Mouse (Mus musculus) hindbrain, postnatal 0 days (tissue): ENCODE measurements at regions not wholly inside any gene's neighbourhood (a gene's known extent, or its start where the extent isn't known, plus 50 kb on each side); places are given as distances from the start of the nearest gene placed in this dataset.

ENCODE experiments used
- ATAC-seq: fragments of 200-750 bp; cut with Nextera tagmentation; 2 replicates; pipeline ENCODE4 v1.8.0; 2017; ENCODE audit warnings: mild to moderate bottlenecking, moderate TSS enrichment, moderate library complexity
- DNase-seq: peaks from one replicate; pipeline ENCODE4 v3.0.0-alpha.2; 2015; ENCODE audit warnings: low spot score
- H3K27ac ChIP-seq: fragments of 300-500 bp; sonication (generic); 2 replicates; pipeline ENCODE4 v1.5.1; 2014; ENCODE audit warnings: mild to moderate bottlenecking
- H3K27me3 ChIP-seq: fragments of 300-500 bp; sonication (generic); 2 replicates; pipeline ENCODE4 v1.6.1; 2014; ENCODE audit warnings: low read length, mixed read lengths; ENCODE audit not compliant: insufficient read depth
- H3K36me3 ChIP-seq: fragments of 300-500 bp; sonication (generic); 2 replicates; pipeline ENCODE4 v1.6.1; 2014; ENCODE audit warnings: low read length, mixed read lengths; ENCODE audit not compliant: insufficient read depth
- H3K4me1 ChIP-seq: fragments of 300-500 bp; sonication (generic); 2 replicates; pipeline ENCODE4 v1.6.1; 2014; ENCODE audit warnings: antibody characterized with exemption, low read length, mixed read lengths; ENCODE audit not compliant: insufficient read depth
- H3K4me2 ChIP-seq: fragments of 300-500 bp; sonication (generic); 2 replicates; pipeline ENCODE4 v1.6.1; 2014; ENCODE audit warnings: low read depth, mild to moderate bottlenecking, low read length, moderate library complexity, mixed read lengths
- H3K4me3 ChIP-seq: fragments of 300-500 bp; sonication (generic); 2 replicates; pipeline ENCODE4 v1.5.1; 2014; ENCODE audit warnings: low read length
- H3K9ac ChIP-seq: fragments of 300-500 bp; sonication (generic); replicated peaks from 2 replicates; pipeline ENCODE4 v1.6.1; 2014; ENCODE audit warnings: mild to moderate bottlenecking, low read length, moderate library complexity, mixed read lengths
- H3K9me3 ChIP-seq: fragments of 300-500 bp; sonication (generic); 2 replicates; pipeline ENCODE4 v1.6.1; 2016; ENCODE audit warnings: low read length, mixed read lengths
- CTCF ChIP-seq: IDR thresholded peaks from 2 replicates; pipeline ENCODE4 v1.5.1; 2016; ENCODE audit warnings: antibody characterized with exemption, control low read depth, low read depth
- WGBS: fragments of 180-500 bp; shearing (Covaris S2); extraction: QIAGEN DNeasy Blood & Tissue Kit; methylation state at CpG from one replicate; pipeline ENCODE4 v1.1.7; 2014; 5-methylcytosine and 5-hydroxymethylcytosine counted together

DNA sequence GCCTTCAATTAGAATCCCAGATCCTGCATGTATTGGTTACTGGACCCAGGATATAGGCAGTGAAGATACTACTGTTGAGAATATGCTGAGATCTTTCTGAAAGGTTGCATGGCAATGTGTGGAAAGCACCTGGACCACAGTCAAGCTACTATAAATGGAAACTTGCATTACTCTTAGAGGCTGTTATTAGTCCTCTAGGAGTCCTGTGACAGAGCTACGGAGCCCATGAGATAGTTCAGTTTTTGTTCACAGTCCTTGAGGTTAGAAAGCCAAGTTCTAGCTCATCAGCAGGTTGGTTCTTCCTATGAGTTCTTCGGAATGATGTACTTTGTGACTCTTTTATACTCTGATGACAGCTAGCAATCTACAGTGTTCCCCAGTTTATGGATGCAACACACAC is 84.0 kb downstream of the Gpr65 start:
- Histone ChIP-seq H3K4me2 (no peak overlapping the region), H3K9ac (no peak overlapping the region), H3K27ac (no peak overlapping the region), H3K27me3 (no peaks in the 10 kb centered on the region), H3K4me1 (no peaks in the 10 kb centered on the region), H3K36me3 (no peaks in the 10 kb centered on the region), H3K9me3 (no peaks in the 10 kb centered on the region), H3K4me3 (no peak overlapping the region)
- no peak for DNase-seq
- ATAC-seq, result no peak
- WGBS, result 100% methylated on average over 2 of the region's 2 CpGs
- TF ChIP-seq CTCF, result no peak

DNA sequence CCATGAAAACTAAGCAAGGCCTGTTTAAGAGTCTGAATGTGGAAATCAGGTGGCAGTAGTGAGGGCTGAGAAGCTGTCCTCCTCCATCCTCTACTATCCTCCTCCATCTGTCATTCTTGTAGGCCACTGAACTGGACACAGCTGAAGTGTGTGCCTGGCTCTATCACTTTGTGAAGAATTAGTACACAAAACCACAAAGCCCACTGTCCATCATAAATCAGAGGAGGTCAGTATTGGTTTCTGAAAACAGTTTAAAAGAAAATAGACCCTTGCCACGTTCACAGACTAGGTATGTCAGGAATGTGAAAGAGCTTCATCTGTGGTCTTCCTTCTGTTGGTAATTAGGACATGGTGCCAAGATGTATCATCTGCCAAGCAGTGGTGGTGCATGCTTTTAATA is 86.1 kb downstream of the Gpr65 start:
- Histone ChIP-seq H3K36me3 (no peaks in the 10 kb centered on the region), H3K27me3 (no peaks in the 10 kb centered on the region), H3K4me2 (no peak overlapping the region), H3K27ac (no peak overlapping the region), H3K4me3 (no peak overlapping the region), H3K4me1 (no peaks in the 10 kb centered on the region), H3K9ac (no peak overlapping the region), H3K9me3 (no peaks in the 10 kb centered on the region)
- DNase-seq, result no peak
- no peak for TF ChIP-seq CTCF
- 63% methylated on average over 1 of the region's 1 CpGs for WGBS
- ATAC-seq, result no peak

DNA sequence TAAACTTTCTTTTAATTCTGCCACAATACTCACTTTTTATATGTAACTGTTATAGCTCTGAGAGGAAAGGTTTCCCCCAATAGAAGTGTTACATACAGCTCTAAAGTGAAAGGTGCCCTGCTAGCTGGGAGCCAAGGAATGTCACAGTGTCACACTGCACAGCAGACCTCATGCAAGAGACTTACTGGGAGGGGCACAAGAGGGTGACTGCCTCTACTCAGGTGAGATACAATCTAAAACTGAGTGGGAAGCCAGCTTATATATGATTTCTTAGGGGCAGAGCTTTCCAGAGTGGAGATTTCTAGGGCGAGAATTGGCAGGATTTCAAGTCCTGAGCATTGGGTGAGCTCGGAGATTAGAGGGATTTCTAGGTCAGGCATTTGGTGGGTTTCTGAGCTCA is 99.1 kb downstream of the Gpr65 start:
- no peak for DNase-seq
- no peak for TF ChIP-seq CTCF
- H3K9ac ChIP-seq, result no peak overlapping the region
- no peaks in the 10 kb centered on the region for H3K27me3 ChIP-seq
- 55% methylated on average over 2 of the region's 2 CpGs for WGBS
- no peaks in the 10 kb centered on the region for H3K4me1 ChIP-seq
- no peak for ATAC-seq
- H3K36me3 ChIP-seq, result no peaks in the 10 kb centered on the region
- no peak overlapping the region for H3K4me2 ChIP-seq
- no peaks in the 10 kb centered on the region for H3K9me3 ChIP-seq
- H3K4me3 ChIP-seq, result no peak overlapping the region
- no peak overlapping the region for H3K27ac ChIP-seq

GRCm38 (mm10) chr12:98370771-98371170 is 102.3 kb downstream of the Gpr65 start:
- WGBS, result 80% methylated on average over 3 of the region's 3 CpGs

DNA sequence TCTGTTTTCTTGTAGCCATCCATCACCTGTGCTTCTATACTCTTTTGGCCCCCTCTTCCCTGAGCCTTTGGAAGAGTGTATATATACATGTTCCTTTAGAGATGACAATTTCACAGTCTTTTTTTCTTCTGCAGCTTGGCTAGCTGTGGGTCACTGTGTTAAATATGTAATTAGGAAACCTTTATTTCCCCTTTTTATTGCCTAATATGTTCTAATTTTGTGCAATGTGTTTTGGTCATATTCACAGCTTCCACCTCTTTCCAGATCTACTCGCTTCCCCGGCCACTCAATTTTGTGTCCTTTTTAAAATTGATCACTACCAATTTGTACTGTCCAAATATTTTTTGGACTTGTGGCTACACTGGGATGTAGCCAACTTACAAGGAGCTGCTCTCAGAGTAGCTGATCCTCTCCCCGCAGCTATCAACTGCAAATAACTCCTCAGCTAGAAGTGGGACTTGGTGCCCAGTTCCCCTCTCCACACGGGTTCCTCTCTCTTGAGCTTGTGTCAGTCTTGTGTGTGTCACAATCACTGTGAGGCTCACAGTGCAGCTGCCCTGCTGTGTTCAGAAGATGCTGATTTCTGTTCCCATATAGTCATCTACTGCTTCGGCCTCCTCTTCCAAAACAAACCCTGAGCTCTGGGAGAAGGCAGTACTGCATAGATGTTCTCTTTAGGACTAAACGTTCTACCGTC is 106.9 kb downstream of the Gpr65 start:
- WGBS, result 86% methylated on average over 7 of the region's 7 CpGs
- TF ChIP-seq CTCF, result no peak
- H3K9ac ChIP-seq, result no peak overlapping the region
- H3K36me3 ChIP-seq, result no peaks in the 10 kb centered on the region
- H3K27me3 ChIP-seq, result no peaks in the 10 kb centered on the region
- no peaks in the 10 kb centered on the region for H3K9me3 ChIP-seq
- no peak overlapping the region for H3K27ac ChIP-seq
- H3K4me2 ChIP-seq, result no peak overlapping the region
- no peaks in the 10 kb centered on the region for H3K4me1 ChIP-seq
- no peak overlapping the region for H3K4me3 ChIP-seq
- DNase-seq (no peak), ATAC-seq (no peak)

More at GRCm38 (mm10) chr12:98370771-98371170, 102.3 kb downstream of the Gpr65 start:
- Histone ChIP-seq H3K4me3 (no peak overlapping the region), H3K27ac (no peak overlapping the region), H3K4me1 (no peaks in the 10 kb centered on the region), H3K27me3 (no peaks in the 10 kb centered on the region), H3K36me3 (no peaks in the 10 kb centered on the region), H3K9me3 (no peaks in the 10 kb centered on the region), H3K9ac (no peak overlapping the region), H3K4me2 (no peak overlapping the region)
- TF ChIP-seq CTCF, result no peak
- no peak for DNase-seq
- no peak for ATAC-seq
